Mouse (Mus musculus): ENCODE results near the gene Smarcd1.

GRCm38 (mm10) chr15:99691976-99692375 lies 10.0 kb upstream of the Smarcd1 start:
- no peak for TF ChIP-seq POLR2AphosphoS2 (IDR thresholded peaks at IDR 0.05; ENCODE audit: insufficient read length, low read depth)
- TF ChIP-seq POLR2A (IDR thresholded peaks at IDR 0.05; ENCODE audit: insufficient read length, low read depth), result no peak
- no peak for TF ChIP-seq CEBPB (IDR thresholded peaks at IDR 0.05; ENCODE audit: insufficient read depth, poor library complexity, severe bottlenecking)
- TF ChIP-seq MYOD1 (IDR thresholded peaks at IDR 0.05; ENCODE audit: control insufficient read depth in 1 of 3, insufficient read length in 2 of 3, low read depth in 2 of 3), result no peak
- TF ChIP-seq USF1 (IDR thresholded peaks at IDR 0.05; ENCODE audit: low read depth), result no peak
- no peak for TF ChIP-seq MYOG (IDR thresholded peaks at IDR 0.05; ENCODE audit: control insufficient read depth in 1 of 3, insufficient read depth in 1 of 3, insufficient read length in 2 of 3, low read depth in 2 of 3)
- no peak for TF ChIP-seq REST (IDR thresholded peaks at IDR 0.05; ENCODE audit: insufficient read depth, insufficient read length)
- no peak for TF ChIP-seq TCF12 (IDR thresholded peaks at IDR 0.05; ENCODE audit: insufficient read depth, poor library complexity, severe bottlenecking)
- TF ChIP-seq TCF3 (IDR thresholded peaks at IDR 0.05; ENCODE audit: insufficient read length, low read depth), result no peak
- no peak for TF ChIP-seq MAX (IDR thresholded peaks at IDR 0.05; ENCODE audit: low read depth)
- TF ChIP-seq SRF (IDR thresholded peaks at IDR 0.05; ENCODE audit: control insufficient read depth, insufficient read length, low read depth), result no peak
